Mouse (Mus musculus): ENCODE measurements around the gene Stambp. TPM values are rescaled to one million over a fixed set of nuclear protein-coding genes. Genes with fewer than 3 reads are reported as not detected.
A peak's percentile ranks its signal among the peaks of the same experiment; 100 is the strongest.

Gene Stambp
- 24.6 and 32.3 TPM in 2 replicates for polyA plus RNA-seq (2011; ENCODE audit: insufficient read length, low read depth, missing spikeins)

GRCm38 (mm10) chr6:83572671-83573070, at the start of gene Stambp:
TSS of gene Stambp (minus strand) at chr6:83572729.
- peak within 1 kb of the TSS; percentile 67 for H3K4me3 ChIP-seq (ENCODE audit: insufficient read depth, low read length)
- TF ChIP-seq POLR2A (IDR thresholded peaks at IDR 0.05; ENCODE audit: low read depth, low read length) (no peak), CTCF (IDR thresholded peaks at IDR 0.05; ENCODE audit: borderline replicate concordance, insufficient read depth, low read length) (no peak)
- peak within 1 kb of the TSS; percentile 22 for H3K27ac ChIP-seq (ENCODE audit: insufficient read depth, low read length)
- no peaks in the 10 kb centered on the region for H3K4me1 ChIP-seq (ENCODE audit: control insufficient read depth, insufficient read depth, low read length)

- no peak overlapping the region for H3K27ac ChIP-seq (ENCODE audit: insufficient read depth, low read length)
These were observed 47.4 kb upstream of the Stambp start for GRCm38 (mm10) chr6:83619955-83620354.

GRCm38 (mm10) chr6:83617581-83618335, 45.2 kb upstream of the Stambp start:
- Histone ChIP-seq H3K4me3 (ENCODE audit: insufficient read depth, low read length) (no peak overlapping the region), H3K4me1 (ENCODE audit: control insufficient read depth, insufficient read depth, low read length) (no peaks in the 10 kb centered on the region), H3K27ac (ENCODE audit: insufficient read depth, low read length) (no peak overlapping the region)
- TF ChIP-seq POLR2A (IDR thresholded peaks at IDR 0.05; ENCODE audit: low read depth, low read length) (no peak), CTCF (IDR thresholded peaks at IDR 0.05; ENCODE audit: borderline replicate concordance, insufficient read depth, low read length) (no peak)

More at GRCm38 (mm10) chr6:83619955-83620354, 47.4 kb upstream of the Stambp start:
- Histone ChIP-seq H3K4me3 (ENCODE audit: insufficient read depth, low read length) (no peak overlapping the region), H3K4me1 (ENCODE audit: control insufficient read depth, insufficient read depth, low read length) (no peaks in the 10 kb centered on the region)
- TF ChIP-seq POLR2A (IDR thresholded peaks at IDR 0.05; ENCODE audit: low read depth, low read length) (no peak), CTCF (IDR thresholded peaks at IDR 0.05; ENCODE audit: borderline replicate concordance, insufficient read depth, low read length) (no peak)

- Histone ChIP-seq H3K4me1 (ENCODE audit: control insufficient read depth, insufficient read depth, low read length) (no peaks in the 10 kb centered on the region), H3K27ac (ENCODE audit: insufficient read depth, low read length) (no peak overlapping the region), H3K4me3 (ENCODE audit: insufficient read depth, low read length) (no peak overlapping the region)
- no peak for TF ChIP-seq POLR2A (IDR thresholded peaks at IDR 0.05; ENCODE audit: low read depth, low read length)
- peak; percentile 26; the same call in 1 of the 2 replicates for TF ChIP-seq CTCF (IDR thresholded peaks at IDR 0.05; ENCODE audit: borderline replicate concordance, insufficient read depth, low read length)
These were observed 44.0 kb upstream of the Stambp start for GRCm38 (mm10) chr6:83616512-83616911.

GRCm38 (mm10) chr6:83614469-83614868, 41.9 kb upstream of the Stambp start:
- Histone ChIP-seq H3K4me1 (ENCODE audit: control insufficient read depth, insufficient read depth, low read length) (no peaks in the 10 kb centered on the region), H3K27ac (ENCODE audit: insufficient read depth, low read length) (no peak overlapping the region), H3K4me3 (ENCODE audit: insufficient read depth, low read length) (no peak overlapping the region)
- TF ChIP-seq CTCF (IDR thresholded peaks at IDR 0.05; ENCODE audit: borderline replicate concordance, insufficient read depth, low read length) (no peak), POLR2A (IDR thresholded peaks at IDR 0.05; ENCODE audit: low read depth, low read length) (no peak)

GRCm38 (mm10) chr6:83612976-83613375, 40.4 kb upstream of the Stambp start:
- Histone ChIP-seq H3K27ac (ENCODE audit: insufficient read depth, low read length) (no peak overlapping the region), H3K4me3 (ENCODE audit: insufficient read depth, low read length) (no peak overlapping the region), H3K4me1 (ENCODE audit: control insufficient read depth, insufficient read depth, low read length) (no peaks in the 10 kb centered on the region)
- TF ChIP-seq POLR2A (IDR thresholded peaks at IDR 0.05; ENCODE audit: low read depth, low read length): no peak
- no peak for TF ChIP-seq CTCF (IDR thresholded peaks at IDR 0.05; ENCODE audit: borderline replicate concordance, insufficient read depth, low read length)

GRCm38 (mm10) chr6:83599636-83600174, 27.2 kb upstream of the Stambp start:
- no peak overlapping the region for H3K27ac ChIP-seq (ENCODE audit: insufficient read depth, low read length)
- peaks cover 4% of the 10 kb centered on the region; the same call in 1 of the 2 replicates for H3K4me1 ChIP-seq (ENCODE audit: control insufficient read depth, insufficient read depth, low read length)
- no peak overlapping the region for H3K4me3 ChIP-seq (ENCODE audit: insufficient read depth, low read length)
- TF ChIP-seq POLR2A (IDR thresholded peaks at IDR 0.05; ENCODE audit: low read depth, low read length): no peak
- no peak for TF ChIP-seq CTCF (IDR thresholded peaks at IDR 0.05; ENCODE audit: borderline replicate concordance, insufficient read depth, low read length)

GRCm38 (mm10) chr6:83599060-83599550, 26.6 kb upstream of the Stambp start:
- H3K4me3 ChIP-seq (ENCODE audit: insufficient read depth, low read length): no peak overlapping the region
- no peak overlapping the region for H3K27ac ChIP-seq (ENCODE audit: insufficient read depth, low read length)
- TF ChIP-seq CTCF (IDR thresholded peaks at IDR 0.05; ENCODE audit: borderline replicate concordance, insufficient read depth, low read length): no peak
- no peak for TF ChIP-seq POLR2A (IDR thresholded peaks at IDR 0.05; ENCODE audit: low read depth, low read length)
- H3K4me1 ChIP-seq (ENCODE audit: control insufficient read depth, insufficient read depth, low read length): peaks cover 4% of the 10 kb centered on the region; the same call in 1 of the 2 replicates

GRCm38 (mm10) chr6:83598646-83599045, 26.1 kb upstream of the Stambp start:
- Histone ChIP-seq H3K27ac (ENCODE audit: insufficient read depth, low read length) (no peak overlapping the region), H3K4me3 (ENCODE audit: insufficient read depth, low read length) (no peak overlapping the region), H3K4me1 (ENCODE audit: control insufficient read depth, insufficient read depth, low read length) (peaks cover 4% of the 10 kb centered on the region; the same call in 1 of the 2 replicates)
- TF ChIP-seq POLR2A (IDR thresholded peaks at IDR 0.05; ENCODE audit: low read depth, low read length) (no peak), CTCF (IDR thresholded peaks at IDR 0.05; ENCODE audit: borderline replicate concordance, insufficient read depth, low read length) (peak; percentile 21; the same call in 1 of the 2 replicates)

- Histone ChIP-seq H3K4me1 (ENCODE audit: control insufficient read depth, insufficient read depth, low read length) (peaks cover 4% of the 10 kb centered on the region; the same call in 1 of the 2 replicates), H3K4me3 (ENCODE audit: insufficient read depth, low read length) (no peak overlapping the region), H3K27ac (ENCODE audit: insufficient read depth, low read length) (no peak overlapping the region)
- no peak for TF ChIP-seq CTCF (IDR thresholded peaks at IDR 0.05; ENCODE audit: borderline replicate concordance, insufficient read depth, low read length)
- TF ChIP-seq POLR2A (IDR thresholded peaks at IDR 0.05; ENCODE audit: low read depth, low read length): no peak
These were observed 25.5 kb upstream of the Stambp start for GRCm38 (mm10) chr6:83597988-83598387.

Data from embryonic fibroblast, embryonic 13.5 days (primary cell).